Mouse (Mus musculus) kidney, adult 2 months (tissue): Measurements from ENCODE around the gene Npdc1.

ENCODE experiments used
- CTCF ChIP-seq: fragments of 200-500 bp; conservative IDR thresholded peaks from 2 replicates; pipeline ENCODE4 v1.5.1; 2011; ENCODE audit warnings: low read depth, mild to moderate bottlenecking, control low read depth, low read length, moderate library complexity, mixed read lengths; ENCODE audit not compliant: insufficient read depth, insufficient read length
- POLR2A ChIP-seq: fragments of 200-500 bp; IDR thresholded peaks from one replicate; pipeline ENCODE4 v1.6.1; 2011; ENCODE audit warnings: low read depth, low read length, control low read depth

DNA sequence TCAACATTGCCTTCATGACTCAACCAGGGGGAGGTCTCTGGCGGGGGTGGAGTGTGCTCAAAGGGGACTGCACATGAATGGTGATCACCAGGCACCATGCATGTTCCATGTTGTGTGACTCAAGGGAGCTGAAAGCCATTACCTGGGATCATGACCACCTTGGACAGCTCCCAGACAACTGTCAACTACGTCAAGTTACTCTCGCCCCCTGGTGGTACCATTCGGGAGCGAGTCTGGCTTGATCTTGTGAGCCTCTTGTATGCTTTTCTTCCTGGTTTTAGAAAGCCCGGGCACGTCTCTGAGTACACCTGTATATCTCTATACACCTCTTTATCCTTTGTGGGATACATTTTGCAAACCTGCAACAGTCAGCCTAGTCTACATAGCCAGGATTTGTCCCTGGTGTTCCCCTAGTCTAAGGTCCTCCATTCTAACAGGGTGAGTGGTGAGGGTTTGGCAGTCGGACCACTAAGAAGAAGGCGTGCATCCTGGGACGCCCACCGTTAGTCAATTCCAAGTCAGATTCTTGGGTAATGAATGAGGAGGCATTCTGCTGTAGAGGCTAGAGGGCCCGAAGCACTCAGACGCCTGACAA is 3.3 kb downstream of the Npdc1 start:
- peak; percentile 82 for TF ChIP-seq CTCF
- TF ChIP-seq POLR2A = no peak
